Mouse (Mus musculus) gastrocnemius, postnatal 25 days (tissue): ENCODE results near the gene 4933424G06Rik. TPM values are rescaled to one million over a fixed set of nuclear protein-coding genes. Genes with fewer than 3 reads are reported as not detected.
"Not testable (repeated sequence)": the region's sequence is repeated elsewhere in the genome, so short reads cannot be mapped to it uniquely, and the experiment has no call there.

Source experiments
- DNase-seq: peaks from one replicate; pipeline ENCODE4 v3.0.0; 2022
- long read RNA-seq, 2 experiments: library from polyadenylated mRNA; stranded (forward); transcript quantifications; one replicate each; pipeline ENCODE4 v2.0.0; 2021
- total RNA-seq, 2 experiments: library from RNA; stranded (reverse); gene quantifications; 1 replicate in 1 of 2; 2 replicates in 1 of 2; pipeline ENCODE4 v1.2.3; 2021

4933424G06Rik gene
- total RNA-seq = 1 to 10 TPM in 1 of 2 experiments, not detected in 1; 1.1 TPM
- long read RNA-seq, experiment 1 = 0 reads
- long read RNA-seq, experiment 2 = 0 reads

- DNase-seq = peak; percentile 98
These were observed at the start of gene 4933424G06Rik for GRCm38 (mm10) chr1:36709854-36710280. TSS of gene 4933424G06Rik (plus strand) at chr1:36710149.

DNA sequence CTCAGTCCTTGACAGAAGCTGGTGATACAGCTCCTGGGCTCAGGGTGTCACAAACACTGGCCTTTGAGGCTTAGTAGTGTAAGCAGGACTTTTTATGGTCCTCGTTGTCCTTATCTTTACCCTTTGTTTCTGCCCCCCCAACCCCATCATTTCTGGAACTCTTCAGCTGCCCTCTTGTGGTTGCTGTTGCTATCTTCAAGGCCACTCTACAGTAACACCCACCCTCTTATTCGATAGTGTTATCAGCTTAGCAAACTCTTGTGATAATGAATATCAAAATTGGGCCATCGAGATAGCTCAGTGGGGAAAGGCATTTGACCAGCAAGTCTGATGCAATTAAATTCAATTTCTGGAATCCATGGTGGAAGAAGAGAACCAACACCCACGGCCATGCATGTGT is 45.5 kb upstream of the 4933424G06Rik start:
- no peak for DNase-seq

DNA sequence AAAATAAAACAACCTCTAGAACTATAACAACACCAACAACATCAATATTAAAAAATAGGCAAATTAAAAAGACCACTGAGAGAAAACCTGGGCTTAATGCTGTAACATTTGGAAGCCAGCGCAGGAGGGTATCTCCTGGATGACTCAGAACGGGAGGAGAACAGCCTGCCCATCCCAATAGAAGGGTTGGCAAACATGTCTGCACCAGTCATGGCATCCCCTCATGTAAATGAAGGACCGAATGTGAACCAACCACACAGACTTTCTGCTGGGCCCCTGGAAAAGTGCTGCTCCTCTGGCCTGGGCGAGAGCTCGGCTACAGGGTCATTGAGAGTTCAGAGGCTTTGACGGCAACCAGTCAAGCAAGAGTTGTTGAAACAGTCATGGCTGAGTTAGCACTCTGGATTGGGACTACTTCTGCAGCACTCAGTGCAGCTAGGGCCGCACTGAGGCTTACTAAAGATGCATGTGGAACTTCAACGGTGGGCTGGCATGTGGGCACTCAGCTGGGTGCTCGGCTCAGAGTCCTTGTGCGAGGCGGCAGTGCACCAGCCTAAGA is 44.7 kb upstream of the 4933424G06Rik start:
- DNase-seq = no peak

DNA sequence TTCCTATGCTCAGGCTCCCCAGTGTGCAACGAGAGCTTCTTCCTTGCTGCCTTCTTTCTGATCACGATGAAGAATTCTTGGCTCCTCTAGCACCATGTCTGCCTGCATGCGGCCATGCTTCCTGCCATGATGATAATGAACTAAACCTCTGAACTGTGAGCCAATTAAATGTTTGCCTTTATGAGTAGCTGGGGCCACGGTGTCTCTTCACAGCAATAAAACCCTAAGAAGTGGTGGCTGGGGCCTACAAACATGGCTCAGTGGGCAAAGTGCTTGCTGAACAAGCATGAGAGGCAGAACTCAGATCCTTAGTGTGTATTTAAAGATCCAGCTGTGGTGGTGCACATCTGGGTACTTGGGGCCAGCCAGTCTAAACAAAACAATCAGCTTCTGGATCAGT is 44.0 kb upstream of the 4933424G06Rik start:
- no peak for DNase-seq

- DNase-seq = not testable (repeated sequence)
These were observed 41.9 kb upstream of the 4933424G06Rik start for GRCm38 (mm10) chr1:36668007-36668406.

GRCm38 (mm10) chr1:36670256-36670655 is 39.7 kb upstream of the 4933424G06Rik start:
- no peak for DNase-seq

DNA sequence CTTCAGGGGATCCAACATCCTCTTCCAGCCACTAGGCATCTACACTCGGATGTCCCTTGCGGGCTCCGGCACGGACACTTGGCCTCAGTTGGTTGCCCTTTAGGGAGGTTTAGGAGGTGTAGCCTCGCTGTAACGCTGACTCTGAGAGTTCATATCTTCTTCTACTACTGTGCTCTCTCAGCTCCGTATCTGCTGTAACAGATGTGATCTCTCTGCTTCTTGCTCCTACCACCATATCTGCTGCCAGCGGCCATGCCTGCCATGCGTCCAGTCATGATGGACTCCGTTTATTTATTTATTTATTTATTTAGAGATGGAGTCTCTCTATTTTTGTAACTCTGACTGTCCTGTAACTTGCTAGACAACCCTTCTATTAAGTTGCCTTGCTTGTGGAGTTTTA is 38.7 kb upstream of the 4933424G06Rik start:
- DNase-seq = no peak

- DNase-seq = no peak
These were observed 37.1 kb upstream of the 4933424G06Rik start for GRCm38 (mm10) chr1:36672648-36673350.

GRCm38 (mm10) chr1:36674936-36675335 is 35.0 kb upstream of the 4933424G06Rik start:
- DNase-seq = no peak

- no peak for DNase-seq
These were observed 29.1 kb upstream of the 4933424G06Rik start for GRCm38 (mm10) chr1:36680893-36681292.

DNA sequence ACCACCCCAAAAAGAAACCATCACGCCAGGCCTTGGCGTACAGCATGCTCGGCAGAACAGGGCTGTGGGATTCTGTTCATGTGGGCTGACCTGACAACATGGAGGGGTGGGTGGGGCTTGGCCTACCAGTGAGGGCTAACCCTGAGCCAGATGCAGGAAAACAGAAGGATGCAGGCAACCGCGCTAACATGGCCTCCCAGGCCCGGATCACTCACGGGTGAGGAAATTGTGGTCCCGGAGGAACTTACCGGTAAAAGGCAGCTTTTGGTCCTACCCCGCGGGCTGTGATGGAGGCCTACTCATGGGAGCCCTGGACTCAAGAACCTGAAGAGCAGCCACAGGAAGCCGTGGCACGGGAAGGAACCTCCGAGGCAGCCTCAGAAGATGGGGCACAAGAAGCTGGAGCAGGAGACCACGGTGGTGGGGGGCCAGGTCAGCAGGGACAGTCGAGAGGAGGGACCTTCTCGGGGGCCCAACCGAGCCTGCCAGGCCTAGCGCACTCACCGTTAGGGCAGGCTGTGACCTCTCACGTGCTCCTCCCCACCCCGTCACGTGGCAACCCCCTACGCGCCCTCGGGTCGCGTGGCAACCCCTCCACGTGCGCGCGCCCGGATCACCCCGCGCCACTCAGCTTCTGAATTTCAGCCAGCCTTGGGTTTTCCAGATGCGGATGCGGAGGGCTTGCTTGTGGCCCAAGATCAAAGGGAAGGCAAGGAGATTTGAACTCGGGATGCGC is 27.2 kb upstream of the 4933424G06Rik start, which contains the start of gene Fam178b:
Gene Fam178b, minus strand, starts transcription at position 564 of the 736 bp plus-strand sequence.
- no peak for DNase-seq

DNA sequence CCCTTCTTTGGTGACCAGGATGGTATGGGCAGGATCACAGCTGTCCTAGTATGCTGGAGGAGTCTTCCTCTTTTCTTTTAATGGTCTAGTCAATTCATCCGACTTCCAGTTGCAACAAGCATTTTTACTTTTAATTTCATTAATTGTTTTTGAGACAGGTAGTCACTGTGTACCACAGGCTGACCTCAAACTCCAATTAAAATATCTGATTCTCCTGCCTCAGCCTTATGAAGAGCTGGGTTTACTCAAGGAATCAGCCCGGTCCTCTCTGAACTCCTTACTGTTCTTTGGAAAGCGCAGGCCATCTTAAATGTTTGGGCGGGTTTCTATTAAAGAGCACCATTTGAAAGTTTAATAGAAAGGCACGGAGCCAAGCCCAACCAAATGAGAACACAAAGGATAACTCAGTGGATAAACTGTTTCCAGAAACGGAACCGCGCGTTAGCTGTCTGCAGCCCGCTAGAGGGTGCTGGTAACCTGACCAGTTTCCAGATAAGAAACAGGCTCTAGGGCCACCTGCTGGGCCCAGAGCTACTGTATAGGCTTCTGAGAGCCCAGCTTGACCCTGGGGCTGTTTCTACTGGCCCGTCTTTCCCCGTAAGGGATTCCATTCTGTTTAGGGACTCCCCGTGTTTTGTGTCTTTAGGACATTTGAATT is 26.0 kb upstream of the 4933424G06Rik start:
- peak; percentile 69 for DNase-seq

GRCm38 (mm10) chr1:36690671-36691235 is 19.2 kb upstream of the 4933424G06Rik start:
- no peak for DNase-seq

DNA sequence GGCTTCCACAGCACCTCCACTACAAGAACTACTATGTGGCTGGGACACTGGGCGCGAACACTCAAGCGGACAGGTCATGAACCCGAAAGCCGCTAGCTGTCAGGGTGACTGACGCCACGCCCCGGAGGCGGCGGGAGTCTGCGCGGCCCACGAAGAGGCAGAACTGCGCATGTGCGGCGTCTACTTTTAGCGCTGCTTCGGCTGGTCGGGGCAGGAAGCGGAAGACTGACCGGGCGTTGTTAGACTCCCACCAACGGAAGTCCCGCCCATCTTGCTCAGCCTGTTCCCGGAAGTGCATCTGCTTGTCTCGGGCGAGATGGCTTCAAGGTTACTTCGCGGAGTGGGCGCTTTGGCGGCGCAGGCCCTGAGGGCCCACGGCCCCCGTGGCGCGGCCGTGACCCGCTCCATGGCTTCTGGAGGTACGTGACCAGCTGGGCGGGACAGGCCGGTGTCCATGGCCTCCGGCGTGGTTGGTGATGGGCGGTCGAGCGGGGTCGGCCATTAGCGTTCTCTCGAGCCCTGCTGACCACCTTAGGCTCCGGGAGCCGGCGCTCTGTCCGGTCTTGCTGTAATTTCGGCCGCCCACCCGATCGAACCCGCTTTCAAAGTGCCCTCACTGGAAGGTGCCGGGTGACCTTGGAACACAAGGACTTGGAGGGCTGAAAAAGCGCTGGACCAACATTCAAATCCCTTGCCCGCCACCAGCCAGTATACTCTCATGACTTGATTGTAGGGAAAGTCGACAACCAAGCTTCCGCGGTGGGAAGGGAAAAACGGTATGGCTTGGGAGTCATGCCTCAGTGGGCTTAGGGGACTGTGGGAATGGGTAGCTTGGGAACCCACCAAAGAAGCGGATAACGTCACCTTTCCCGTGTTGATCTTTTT is 18.4 kb upstream of the 4933424G06Rik start, which contains the start of gene Cox5b:
Gene Cox5b, plus strand, starts transcription at position 179 of the 885 bp plus-strand sequence.
- peak; percentile 96 for DNase-seq

DNA sequence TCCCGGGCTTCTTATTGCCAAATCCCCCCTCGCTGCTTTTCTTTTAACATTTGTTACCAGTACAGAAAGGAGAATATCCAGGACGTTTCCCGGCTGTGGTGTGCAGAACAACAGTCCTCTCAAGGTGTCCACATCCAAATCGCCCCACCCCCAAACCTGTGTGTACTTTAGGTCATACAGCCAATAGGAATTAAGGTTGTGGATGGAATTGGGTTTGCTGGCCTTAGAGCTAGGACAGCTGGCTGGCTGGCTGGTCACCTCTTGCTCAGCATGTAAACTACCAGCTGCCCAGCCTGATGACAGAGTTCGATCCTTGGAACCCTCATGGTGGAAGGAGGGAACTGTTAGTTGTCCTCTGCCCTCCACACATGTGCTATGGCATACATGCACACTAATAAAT is 15.1 kb upstream of the 4933424G06Rik start:
- no peak for DNase-seq

DNA sequence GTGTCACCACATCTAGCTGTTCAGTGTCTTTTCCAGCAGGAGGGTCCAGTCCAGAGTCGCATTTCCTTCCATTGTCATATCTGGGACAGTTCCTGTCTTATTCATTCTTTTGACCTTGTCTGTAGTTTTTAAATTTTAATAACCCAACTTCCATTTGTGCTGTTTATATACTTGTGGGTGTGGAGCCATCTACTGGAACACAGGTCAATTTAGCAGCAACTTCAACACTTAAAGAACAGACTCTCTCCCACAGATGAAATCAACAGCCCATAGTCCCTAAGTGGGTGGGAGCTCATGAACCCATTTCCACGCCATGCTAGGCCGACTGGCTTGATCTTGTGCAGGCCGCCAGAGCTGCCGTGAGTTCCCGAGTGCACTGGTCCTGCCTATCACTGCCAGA is 13.5 kb upstream of the 4933424G06Rik start:
- DNase-seq = no peak

- no peak for DNase-seq
These were observed 12.9 kb upstream of the 4933424G06Rik start for GRCm38 (mm10) chr1:36697030-36697429.

GRCm38 (mm10) chr1:36707166-36707565 is 2.8 kb upstream of the 4933424G06Rik start:
- DNase-seq = no peak

DNA sequence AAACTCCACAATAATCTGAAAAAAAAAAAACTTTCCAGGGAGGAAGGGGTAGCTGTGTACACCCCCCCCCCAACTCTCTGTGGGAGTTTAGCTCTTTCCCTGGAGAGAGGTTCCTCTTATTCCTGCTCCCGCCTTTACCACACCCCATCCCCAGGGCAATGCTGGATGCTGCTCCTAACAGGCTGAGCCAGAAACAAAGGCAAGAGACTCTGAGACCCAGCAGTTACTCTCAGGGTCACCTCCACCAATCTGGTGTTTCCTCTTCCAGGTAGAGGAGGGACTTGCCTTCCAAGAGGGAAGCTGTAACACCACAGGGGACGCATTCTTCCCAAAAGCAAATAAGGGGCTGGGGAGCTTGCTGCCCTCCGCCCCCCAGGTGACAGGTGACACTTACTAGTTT is 2.2 kb upstream of the 4933424G06Rik start:
- DNase-seq = no peak

DNA sequence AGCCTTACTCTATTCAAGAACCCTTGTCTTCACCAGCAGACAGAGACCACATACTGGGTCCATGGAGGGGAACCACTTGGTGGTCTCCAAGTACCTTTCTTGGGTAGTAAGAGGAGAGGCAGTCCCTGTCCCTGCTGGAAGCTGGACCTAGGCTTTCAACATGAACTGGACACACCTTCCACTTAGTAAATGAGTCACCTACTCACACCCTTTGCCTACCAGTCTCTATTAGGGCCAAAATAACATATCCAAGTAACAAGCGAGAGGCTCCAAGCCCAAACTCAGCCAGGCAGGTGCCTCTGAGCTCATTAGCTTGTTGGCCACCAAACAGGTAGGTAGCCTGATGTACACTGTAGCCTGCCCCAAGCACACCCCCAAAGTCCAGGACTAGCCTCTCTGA is 1.3 kb upstream of the 4933424G06Rik start:
- no peak for DNase-seq
